Mouse (Mus musculus) ES-CJ7 (cell line): ENCODE results near the gene Apold1.

ENCODE experiments used
- DNase-seq: peaks from one replicate; pipeline ENCODE4 v3.0.0; 2011; ENCODE audit warnings: low read depth, low spot score

Gene Apold1

DNA sequence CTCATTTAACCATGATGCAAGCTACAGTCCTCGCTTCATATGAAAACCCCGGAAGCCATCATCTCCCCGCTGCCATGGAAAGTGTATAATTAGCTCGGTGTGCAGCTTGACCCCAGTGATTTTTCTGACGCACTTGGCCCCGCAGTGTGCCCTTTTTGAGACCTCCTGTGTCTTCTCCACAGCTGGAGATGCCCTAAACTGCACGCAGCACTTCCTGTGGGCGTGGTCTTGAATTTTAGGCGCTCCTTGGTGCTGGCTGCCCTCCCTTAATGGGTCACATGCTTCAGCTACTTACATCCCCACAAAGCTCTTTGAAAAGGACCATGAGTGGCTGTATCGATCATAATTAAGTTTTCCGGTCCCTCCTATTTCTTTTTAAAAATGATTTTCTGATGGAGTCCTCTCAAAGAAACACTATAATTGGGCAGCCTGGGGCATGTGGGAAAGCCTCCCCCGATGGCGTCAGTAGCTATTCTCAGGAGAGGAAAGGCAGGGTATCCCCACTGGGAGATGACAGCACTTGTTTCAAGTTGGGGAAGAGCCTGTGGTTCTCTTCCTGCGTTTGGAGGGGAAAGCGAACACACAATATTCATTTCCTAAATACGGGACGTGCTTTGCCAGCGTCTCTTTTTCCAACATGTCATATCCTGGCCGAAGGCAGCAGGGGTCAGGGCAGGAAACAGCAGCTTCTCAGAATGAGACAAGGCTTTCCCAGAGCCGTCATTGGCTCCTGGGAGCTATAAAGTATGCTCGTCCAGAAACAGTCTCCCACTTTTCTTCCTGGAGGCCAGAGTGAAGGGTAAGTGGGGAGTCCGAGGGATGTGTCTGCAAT is at the start of gene Apold1:
Apold1 (plus strand) TSS at position 488 of the 832 bp plus-strand sequence.
- DNase-seq: peak; percentile 79

DNA sequence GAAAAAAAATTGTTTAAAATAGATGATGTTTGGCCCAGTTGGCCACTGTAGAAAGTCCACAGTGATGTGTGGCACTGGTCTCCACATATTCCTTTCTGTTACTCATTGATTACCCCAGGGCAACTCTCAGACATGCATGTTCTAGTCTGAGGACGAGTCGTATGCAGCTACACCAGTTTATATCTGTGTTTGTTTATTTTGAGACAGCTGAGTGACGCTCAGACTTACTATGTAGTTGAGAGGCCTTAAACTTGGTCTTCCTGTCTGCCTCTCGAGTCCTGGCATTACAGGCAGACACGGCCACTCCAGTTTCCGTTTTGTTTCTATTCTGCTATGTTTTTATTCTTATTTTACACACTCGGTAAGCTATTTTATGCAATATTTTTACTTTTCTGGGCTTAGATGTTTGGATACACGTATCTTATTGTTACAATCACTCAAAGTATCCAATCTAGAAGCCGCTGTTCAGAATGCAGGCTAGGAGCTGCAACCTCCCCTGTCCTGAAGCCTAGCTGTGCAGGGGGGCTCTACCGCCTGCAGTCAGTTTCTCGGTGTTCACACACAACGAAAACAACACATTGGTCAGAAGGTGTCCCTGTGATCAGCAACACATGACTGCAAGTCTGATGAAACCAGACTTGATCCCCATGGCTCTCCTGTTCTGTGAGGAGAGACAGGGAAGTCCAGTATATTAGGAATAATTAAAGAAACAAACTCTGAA is 48.9 kb upstream of the Apold1 start:
- no peak for DNase-seq

DNA sequence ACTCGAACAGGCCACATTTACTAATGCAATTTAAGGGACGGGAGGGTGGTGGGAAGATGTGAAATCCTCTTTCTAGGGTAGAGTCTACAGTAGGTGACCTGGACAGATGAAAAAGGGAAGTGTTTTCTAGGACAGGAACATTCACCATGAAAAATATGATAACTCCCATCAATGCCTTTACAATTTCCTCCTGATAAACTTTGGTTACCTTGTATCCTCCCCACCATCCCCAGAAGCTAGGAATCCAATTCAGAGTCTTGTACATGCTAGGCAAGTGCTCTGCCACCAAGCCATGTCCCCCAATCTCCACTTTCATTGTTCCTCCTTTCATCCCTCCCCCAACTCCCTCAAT is 48.3 kb upstream of the Apold1 start:
- DNase-seq: no peak

DNA sequence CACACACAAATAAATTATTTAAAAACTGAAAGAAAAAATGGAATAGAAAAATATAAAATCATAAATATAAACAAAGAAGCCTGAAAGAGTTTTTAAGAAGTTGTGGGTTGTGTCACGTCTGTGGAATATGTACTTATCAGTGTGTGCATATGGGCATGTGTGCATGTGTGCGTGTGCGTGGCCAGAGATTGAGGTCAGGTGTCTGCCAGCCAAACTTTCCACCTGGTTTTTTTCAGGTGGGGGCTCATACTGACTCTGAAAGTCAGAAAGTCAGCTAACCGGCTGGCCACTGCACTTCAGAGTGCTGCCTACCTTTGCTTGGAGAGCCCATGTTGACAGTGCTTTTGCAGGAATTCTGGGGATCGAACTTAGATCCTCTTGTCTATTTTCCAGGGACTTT is 47.2 kb upstream of the Apold1 start:
- no peak for DNase-seq

DNA sequence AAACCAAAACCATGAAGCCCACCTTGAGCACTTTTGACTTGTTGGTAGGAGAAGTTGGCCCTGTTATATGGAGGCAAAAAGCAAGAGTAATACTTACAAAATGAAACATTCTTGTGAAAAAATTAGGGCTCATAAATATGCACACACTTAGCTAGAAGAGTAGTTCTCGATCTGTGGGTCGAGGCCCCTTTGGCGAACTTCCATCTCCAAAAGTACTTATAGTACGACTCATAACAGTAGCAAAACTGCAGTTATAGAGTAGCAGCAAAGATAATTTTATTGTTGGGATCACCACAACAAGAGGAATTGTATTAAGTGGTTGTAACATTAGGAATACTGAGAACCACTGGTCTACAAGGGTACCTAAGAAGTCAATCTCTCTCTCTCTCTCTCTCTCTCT is 41.7 kb upstream of the Apold1 start:
- no peak for DNase-seq

DNA sequence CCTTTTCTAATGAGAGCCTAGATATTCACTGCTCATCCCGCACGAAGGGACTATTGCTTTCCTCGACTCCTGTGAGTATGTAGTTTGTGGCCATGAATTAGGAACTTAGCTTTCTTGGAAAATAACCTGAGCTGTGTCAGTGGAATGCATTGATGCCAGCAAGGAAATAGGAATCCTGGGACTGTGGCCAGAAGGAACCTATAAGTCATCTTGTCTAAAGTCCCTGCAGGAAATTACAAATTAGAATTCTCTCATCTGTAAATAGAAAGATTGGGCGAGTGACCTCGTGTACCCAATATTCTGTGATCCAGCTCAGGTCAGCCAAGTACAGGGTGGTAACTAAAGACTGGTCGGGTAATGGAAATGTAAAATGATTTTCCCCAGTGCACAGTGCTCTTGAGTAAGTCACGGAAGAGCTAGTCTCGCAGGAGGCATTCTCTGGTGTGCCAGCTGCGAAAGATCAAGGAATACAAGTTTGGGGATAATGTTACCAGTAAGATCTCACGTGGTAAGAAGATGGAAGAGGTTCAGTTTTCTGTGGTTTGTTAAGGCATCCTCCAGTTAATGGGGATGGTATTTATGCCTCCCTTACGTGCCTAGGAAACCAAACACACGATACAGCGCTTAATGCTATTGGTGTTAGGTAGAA is 37.6 kb upstream of the Apold1 start:
- DNase-seq: no peak

DNA sequence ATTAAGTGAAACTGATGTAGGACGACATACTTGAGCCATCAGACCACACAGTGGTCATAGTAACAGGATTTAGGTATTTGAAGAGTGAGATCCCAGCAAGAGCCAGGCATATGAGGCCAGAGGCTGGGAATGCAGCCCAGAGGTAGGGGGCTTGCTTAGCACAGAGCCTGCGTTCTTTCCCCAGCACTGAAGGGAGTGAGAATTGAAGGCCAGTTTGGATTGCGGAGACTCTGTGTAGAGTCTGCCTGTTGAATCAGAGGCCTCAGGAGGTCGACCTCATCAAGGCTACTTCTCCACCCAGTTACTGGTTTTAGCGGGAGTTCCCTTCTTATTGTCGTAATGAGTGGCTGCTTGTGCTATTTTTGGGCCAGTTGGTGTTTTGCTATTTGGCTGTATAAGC is 35.5 kb upstream of the Apold1 start:
- DNase-seq: no peak

DNA sequence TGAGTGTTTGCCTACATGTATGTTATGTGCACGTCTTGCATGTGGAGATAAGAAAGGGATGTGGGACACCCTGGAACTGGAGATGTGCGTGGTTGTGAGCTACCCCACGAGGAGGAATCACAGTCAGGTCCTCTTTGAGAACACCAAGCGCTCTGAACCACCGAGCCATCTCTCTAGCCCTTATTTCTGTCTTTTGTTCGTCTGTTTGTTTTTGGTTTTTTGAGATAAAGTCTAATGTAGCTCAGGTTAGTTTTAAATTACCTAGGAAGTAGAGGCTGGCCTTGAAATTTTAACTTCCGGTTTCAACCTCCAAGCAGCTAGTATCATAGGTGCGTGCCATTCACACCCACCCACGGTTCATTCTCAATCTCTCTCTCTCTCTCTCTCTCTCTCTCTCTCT is 34.7 kb upstream of the Apold1 start:
- DNase-seq: peak; percentile 30

DNA sequence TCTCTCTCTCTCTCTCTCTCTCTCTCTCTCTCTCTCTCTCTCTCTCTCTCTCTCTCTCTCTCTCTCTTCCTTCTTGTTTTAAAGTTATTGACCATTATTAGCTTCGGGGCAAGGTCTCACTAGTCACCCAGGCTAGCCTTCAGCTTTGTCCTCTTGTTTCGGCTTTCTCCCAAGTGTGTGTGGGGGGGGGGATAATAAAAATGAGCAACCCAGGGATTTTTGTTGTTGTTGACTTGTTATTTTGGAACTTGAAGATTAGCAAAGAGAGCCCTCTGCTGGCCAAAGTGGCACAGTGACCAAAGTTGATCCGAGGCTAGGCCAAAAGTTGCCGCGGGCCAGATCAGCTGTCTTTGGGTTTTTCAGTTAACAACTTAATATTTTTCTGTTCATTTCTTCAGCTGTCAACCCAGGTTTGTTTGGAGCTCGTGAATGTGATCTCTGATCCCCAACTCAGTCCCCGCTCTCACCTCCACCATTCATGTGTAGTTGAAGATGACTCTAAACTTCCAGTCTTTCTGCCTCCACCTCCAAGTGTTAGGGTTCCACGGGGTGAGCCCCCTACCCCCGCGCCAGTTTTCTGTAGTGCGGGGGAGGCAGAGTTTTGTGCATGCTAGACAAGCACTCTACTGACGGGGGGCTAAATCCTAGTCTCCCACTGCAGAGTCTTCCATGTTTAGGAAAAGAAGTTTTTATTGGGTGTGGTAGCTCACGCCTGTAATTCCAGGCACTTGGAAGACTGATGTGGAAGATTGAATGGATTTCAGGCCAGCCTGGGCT is 34.0 kb upstream of the Apold1 start:
- DNase-seq: peak; percentile 80

DNA sequence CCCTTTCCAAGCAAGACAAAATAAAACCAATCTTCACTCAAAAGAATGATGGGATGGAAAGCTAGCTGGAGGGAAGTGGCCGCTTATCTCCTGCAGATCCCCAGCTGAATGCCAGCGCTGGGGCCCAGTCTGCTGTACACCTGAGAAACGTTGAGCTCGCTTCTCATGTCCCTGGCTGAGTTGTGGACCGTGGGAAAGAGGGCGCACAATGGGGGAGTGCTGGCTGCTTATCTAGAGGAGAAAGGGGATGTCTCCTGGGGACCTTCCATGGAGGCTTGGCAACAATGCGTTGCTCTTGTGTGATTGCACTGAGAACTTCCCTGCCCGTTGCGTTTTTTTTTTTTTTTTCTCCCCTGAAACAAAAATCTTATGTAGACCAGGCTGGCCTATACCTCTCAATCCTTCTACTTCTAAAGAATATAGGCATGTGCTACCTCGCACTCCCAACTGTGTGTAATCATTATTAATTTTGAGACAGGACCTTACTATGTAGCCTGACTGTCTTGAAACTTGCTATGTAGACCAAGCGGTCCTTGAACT is 32.9 kb upstream of the Apold1 start:
- peak; percentile 48 for DNase-seq

DNA sequence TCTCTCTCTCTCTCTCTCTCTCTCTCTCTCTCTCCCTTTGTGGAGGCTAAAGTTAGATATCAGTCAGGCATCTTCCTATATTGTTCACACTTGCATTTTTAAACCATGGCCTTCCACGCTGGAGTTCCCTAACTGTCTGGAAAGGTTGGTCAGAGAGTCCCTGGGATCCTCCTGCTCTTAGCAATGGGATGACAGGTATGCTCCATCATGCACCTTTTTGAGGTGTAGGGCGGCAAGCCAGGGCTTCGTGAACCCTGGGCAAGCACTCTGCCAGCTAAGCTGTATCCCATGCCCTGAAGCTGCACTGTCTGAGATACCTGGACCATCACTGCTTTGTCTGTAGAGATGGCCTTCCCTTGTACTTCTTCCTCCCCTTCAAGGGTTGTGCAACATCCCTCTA is 32.3 kb upstream of the Apold1 start:
- no peak for DNase-seq

DNA sequence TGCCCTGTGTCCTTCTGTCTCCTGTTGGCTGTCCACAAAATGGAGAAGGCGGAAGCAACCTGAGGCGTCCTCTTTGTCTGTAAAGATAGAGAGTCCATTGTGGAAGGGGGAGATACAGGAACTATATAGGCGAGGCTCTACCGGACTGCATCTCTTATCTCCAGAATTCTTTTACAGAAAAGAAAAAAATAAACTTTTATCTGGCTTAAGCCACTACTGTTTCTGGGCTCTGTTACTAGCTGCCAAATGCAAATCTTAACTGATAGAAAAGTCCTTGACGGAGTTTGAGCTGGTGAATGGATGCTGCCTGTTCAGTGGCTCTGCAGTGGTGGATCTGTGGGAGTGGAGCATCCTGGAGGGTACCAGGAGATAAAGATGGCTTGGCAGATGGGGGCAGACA is 30.2 kb upstream of the Apold1 start:
- no peak for DNase-seq

DNA sequence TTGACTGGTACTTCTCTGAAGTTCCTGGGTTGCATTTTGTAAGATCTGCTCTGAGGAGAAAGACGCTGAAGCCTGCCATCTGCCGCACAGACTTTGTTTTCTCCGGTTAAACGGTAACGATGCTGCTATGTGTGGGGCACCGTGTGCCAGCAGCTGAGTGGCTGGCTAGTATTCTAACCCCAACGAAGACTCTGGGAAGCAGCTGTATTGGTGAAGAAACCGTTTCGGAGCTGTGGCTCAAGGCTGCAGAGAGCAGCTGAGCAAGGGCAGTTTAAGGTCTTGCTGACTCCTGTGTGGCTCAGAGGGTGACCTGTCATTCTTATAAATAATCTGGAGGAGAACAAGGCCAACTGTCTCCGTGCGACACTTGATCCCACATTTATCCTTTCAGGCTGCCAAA is 27.5 kb upstream of the Apold1 start:
- no peak for DNase-seq

DNA sequence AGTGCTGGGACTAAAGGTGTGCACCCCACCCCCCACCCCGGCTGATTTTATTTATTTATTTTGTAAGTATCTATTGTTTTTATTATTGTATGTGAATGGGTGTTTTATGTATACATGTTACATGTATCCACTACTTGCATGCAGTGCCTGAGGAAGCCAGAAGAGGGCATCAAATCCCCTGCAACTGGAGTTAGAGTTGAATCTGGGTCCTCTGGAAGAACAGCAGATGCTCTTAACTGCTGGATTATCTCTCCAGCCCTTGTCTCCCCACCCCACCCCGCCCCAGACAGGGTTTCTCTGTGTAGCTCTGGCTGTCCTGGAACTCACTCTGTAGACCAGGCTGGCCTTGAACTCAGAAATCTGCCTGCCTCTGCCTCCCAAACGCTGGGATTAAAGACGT is 25.1 kb upstream of the Apold1 start:
- DNase-seq: peak; percentile 68

DNA sequence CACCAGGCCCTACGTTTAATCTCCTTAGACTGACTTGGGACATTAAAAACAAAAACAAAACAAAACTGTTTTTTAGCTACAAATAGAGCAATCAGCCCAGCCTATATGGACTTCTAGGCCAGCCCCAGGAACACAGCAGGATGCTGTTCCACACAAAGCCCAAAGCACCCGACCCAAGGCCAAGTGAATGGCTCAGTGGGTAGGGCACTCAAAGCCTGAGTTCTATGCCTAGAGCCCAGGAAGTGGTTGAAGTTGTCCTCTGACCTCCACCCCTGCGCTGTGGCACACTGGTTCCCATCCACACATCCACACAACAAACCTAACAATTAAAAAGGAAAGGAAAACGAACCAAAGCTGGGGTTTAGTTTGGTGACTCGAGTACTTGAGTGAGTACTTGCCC is 20.2 kb upstream of the Apold1 start:
- DNase-seq: no peak

DNA sequence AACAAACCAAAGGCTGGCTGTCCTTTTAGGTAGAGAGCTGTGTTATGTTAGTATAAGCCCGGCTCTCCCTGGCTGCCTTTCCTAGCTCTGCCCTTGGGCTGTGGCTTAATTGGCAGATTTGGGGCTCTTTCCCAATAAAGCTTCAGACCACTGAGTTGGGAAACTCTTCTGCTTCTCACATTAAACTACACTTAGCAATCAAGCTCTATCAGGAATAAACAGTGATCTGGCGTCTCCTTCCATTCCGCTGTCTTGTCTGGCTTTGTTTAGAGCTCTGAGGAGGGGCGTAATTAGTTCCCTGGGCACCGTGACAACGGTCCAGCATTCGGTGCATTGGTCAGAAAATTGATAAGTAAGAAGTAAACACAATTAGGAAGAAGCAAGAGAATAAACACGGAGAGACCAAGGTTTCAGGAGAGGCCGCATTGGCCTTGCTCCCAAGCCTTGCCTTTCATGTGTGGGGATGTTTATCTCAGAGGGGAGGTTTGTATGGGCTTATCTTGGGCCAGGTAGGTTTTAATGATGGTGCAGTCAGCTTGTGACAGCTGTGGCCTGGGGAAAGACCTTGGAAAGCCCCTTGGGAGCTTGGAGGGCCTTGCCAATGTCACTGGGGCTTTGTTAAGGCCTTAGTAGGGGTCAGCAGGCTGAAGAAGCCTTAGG is 19.5 kb upstream of the Apold1 start:
- DNase-seq: no peak

DNA sequence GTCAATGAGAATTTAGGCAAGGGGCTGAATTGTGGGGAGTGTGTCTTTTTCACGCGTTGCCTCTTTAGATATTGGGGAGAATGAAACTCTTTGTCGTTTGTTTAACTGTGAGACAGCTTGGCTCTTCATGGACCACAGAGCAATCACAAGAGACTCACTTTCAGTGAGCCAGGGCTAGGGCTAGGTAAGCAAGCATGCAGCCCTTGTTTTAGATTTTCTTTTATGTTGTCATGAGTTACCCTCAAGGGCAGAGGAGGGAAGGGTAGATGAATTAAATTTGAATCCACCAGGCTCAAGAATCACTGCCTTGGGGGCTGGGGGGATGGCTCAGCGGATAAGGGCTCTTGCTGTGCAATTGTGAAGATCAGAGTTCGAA is 19.0 kb upstream of the Apold1 start:
- no peak for DNase-seq

DNA sequence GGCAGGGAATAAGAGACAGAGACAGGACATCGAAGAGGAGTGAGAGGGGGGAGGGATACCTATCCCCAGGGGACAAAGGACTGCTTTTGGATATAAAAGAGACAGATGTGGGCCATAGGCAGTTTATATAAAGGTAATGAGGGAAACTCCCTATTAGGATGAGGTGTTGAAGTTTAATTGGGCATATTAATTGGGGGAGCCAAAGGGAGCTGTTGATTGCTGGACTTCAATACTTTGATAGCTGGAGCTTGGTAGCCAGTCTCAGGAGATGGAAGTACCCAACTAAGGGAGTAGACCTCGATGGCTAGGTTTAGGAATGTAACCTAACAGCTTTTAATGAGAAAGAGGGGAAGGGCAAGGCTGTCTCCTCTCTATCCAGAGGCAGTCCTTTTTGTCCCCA is 17.6 kb upstream of the Apold1 start:
- no peak for DNase-seq

DNA sequence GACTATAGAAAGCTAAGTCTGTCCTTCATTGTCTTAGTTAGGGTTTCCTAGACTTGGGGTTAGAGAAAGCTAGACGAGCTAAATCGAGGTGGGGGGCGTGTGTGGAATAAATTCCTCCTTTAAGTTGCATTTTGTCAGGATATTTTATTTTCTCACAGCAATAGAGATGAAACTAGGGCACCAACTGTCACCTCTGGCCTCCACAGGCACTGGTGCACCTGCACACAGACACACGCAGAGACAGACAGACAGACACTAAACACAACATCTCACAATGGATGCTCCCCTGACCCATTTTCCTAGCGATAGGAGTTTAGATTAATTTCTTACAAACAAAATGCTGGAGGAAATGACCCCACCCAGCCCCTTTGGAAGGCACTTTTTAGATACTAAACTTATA is 14.8 kb upstream of the Apold1 start:
- no peak for DNase-seq

DNA sequence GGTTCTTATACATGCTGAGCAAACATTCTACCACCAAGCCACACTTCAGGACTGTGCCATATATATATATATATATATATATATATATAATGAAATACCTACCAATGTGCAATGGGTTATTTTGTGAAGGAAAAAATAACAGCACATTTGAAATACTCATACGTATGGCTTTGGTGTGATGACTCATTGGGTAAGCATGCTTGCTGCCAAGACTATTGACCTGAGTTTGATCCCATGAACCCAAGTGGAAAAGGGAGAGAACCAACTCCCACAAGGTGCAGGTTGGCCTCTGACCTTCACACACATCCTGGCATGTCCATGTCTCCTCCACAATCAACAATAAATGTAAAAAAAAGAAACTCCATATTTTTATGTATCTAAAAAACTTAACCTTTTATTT is 13.2 kb upstream of the Apold1 start:
- DNase-seq: no peak

DNA sequence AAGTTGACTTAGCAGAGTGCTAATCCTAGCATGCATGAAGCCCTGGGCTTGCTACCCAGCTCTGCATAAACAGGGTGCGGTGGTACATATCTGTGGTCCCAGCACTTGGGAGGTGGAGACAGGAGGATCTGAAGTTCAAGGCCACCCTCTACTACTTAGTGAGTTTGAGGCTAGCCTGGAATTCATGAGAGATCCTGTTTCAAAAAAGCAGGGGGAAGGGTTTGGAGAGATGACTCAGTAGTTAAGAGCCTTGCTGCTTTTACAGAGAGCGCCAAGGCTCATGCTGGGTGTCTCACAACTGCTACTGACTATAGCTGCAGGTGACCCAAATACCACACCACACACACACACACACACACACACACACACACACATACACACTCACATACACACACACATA is 12.0 kb upstream of the Apold1 start:
- DNase-seq: peak; percentile 52
